Mouse (Mus musculus): ENCODE measurements around the gene Hipk4.
A peak's percentile ranks its signal among the peaks of the same experiment; 100 is the strongest.

Hipk4 gene

DNA sequence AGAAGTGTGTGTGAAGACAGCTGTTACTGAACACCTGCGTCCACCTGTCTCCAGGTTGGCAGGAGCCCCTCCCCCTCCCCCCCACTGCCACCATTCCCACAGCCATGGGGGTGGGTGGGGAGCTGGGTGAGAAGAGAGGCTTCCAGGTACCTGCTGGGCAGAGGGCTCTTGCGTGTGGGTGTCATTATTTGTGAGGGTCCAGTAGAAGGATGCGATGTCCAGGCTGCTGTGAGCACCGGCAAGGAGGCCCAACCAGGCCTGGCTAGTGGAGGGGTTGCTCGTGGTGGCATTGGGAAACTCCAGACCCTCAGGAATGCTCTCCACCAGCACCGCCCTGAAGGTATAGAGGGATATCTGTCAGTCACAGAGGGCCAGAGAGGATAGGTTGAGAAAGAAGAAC, 17.9 kb downstream of the Hipk4 start:
- DNase-seq (ENCODE audit: low spot score), result no peak

GRCm38 (mm10) chr7:27541431-27541830, 18.4 kb downstream of the Hipk4 start:
- DNase-seq (ENCODE audit: low spot score), result peak; percentile 90

- DNase-seq (ENCODE audit: low spot score), result no peak
These were observed 18.9 kb downstream of the Hipk4 start for GRCm38 (mm10) chr7:27541922-27542321.

DNA sequence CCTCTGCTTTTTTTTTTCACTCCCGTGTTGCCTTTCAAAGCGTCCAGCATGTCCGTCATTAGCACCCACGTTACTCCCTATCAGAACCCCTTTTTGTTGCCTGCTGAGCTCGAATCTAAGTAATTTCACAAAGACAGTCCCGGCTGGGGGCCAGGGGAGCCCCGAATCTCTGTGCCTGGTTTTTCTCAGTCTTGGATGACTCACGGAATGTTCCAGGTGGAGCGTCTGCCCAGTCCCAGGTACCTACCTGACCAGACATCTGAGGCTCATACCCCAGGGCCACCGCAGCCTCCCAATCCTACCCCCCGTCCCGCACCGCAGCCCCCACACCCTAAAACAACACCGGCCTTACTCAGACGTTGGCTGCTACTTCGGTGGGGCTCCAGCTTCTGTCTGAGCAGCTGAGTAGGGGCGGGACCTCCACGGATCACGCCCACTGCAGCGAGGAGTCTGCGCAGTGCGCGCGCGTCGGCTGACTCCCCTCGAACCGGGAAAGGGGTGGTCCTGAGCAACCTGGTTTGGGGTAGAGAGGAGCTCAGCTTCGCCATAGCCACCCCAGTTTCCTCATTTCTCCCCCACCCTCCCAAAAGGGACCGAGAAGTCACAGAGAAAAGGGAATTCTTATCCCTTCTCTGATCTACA, 19.4 kb downstream of the Hipk4 start:
- DNase-seq (ENCODE audit: low spot score), result peak; percentile 81

DNA sequence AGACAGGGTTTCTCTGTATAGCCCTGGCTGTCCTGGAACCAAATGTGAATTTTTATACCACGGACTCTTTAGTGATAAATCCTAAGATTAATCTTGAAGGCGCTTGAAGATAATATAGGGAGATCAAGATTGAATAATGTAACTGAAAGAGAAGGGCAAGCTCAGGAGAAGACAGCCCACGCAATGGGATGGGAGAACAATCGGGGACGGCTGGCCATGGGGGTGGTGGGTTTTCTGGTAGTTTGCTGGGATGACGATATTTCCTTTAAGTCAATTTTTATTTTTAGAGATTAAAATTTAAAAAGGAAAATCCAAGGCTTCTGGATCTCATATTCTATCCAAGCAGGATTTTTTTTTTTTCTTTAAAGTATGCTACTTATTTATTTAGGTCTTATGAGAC, 20.0 kb downstream of the Hipk4 start:
- DNase-seq (ENCODE audit: low spot score), result no peak

- DNase-seq (ENCODE audit: low spot score), result no peak
These were observed 20.8 kb downstream of the Hipk4 start for GRCm38 (mm10) chr7:27543851-27544250.

DNA sequence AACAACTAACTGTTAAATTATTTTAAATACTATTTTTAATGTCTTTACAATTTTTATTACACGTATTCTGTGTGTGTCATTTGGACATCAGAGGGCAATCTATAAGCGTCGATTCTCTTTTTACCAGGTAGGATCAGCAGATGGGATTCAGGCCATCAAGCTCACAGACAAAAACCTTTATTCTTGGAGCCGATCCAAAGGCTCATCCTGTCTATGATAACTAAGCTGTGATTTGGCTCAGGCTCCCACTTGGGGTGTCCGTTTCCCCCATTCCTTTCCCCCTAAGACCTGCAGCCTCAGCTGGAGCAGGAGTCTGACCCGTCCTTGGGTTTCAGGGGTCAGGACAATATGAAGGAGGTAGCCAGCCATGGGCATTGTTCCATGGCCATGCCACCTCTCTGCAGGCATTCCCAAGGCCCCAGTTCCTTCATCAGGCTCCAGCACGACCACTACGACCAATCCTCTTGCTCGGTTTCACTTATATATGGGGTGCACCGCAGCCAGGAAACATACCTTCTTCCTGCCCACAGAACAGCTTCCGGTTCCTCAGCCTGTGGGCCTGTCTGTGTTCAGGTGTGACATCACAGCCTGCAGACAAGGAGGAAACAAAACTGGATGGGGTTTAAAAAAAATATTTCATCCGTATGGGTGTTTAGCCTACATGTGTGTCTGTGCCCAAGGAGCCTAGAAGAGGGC, 21.8 kb downstream of the Hipk4 start:
- no peak for DNase-seq (ENCODE audit: low spot score)

GRCm38 (mm10) chr7:27549597-27549996, 26.5 kb downstream of the Hipk4 start:
- DNase-seq (ENCODE audit: low spot score), result no peak

DNA sequence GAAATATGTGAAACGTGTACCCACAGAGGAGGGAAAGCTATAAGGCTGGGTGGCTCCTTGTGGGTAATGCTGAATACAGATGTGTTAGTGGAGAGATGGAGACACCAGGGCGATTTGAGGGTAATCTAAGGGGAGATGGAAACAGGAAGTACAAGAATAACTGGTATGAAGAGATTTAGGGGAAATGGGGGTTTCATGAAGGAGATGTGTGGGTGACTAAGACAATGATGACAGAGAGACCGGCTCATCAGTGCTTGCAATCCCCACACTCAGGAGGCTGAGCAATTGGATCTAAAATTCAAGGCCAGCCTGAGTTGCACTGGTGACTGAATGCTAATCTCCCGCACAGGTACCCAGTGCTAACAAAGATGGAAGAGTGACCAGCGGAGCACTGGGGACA, 29.0 kb downstream of the Hipk4 start:
- DNase-seq (ENCODE audit: low spot score), result no peak

GRCm38 (mm10) chr7:27552931-27553513, 30.0 kb downstream of the Hipk4 start, which contains the start of the genes Pld3 and 2310022A10Rik:
Gene Pld3 (minus strand): TSS chr7:27553218.
Gene 2310022A10Rik (plus strand): TSS chr7:27553233.
- DNase-seq (ENCODE audit: low spot score), result peak; percentile 97

GRCm38 (mm10) chr7:27560291-27560887, 37.3 kb downstream of the Hipk4 start:
- no peak for DNase-seq (ENCODE audit: low spot score)

GRCm38 (mm10) chr7:27560978-27561377, 37.9 kb downstream of the Hipk4 start:
- DNase-seq (ENCODE audit: low spot score), result no peak

- no peak for DNase-seq (ENCODE audit: low spot score)
These were observed 46.6 kb downstream of the Hipk4 start for GRCm38 (mm10) chr7:27569580-27570224.

DNA sequence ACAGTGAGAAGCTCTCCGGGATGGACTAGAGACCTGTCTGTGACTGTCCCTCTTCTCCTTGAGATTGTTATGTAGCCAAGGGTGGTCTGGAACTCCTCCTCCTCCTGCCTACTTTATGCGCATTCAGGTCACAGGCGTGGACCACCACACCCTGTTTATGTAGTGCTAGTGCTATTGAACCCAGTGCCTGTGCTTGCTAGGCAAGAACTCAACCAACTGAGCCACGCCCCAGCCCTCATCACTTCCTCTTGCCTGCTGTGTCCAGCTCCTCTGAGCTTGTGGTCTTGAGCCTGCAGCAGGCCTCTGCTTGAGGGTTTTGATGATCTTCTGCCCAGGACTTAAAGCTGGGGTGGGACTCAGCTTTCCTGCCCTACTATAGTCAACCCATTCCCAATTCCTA, 49.1 kb downstream of the Hipk4 start:
- no peak for DNase-seq (ENCODE audit: low spot score)

- DNase-seq (ENCODE audit: low spot score), result no peak
These were observed 51.2 kb downstream of the Hipk4 start for GRCm38 (mm10) chr7:27574124-27574880.

DNA sequence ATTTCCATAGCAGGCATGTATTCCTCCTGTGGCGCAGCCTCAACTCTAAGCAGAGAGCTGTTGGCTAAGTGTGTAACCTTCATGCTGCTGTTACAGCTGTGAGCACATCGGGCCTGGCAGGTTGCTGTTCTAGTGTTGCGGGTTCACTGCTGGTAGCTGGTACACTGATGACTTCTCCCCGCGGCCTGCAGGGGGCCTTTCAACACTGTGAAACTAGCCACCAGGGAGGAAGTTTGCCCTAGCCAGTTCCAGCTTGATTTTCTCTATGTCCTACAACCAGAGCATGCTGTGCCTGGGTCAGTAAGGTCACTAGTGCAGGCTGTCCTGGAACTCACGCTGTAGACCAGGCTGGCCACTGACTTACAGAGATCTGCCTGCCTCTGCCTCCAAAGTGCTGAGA, 53.8 kb downstream of the Hipk4 start:
- DNase-seq (ENCODE audit: low spot score), result no peak

- DNase-seq (ENCODE audit: low spot score), result no peak
These were observed 54.5 kb downstream of the Hipk4 start for GRCm38 (mm10) chr7:27577589-27577988.

- DNase-seq (ENCODE audit: low spot score), result no peak
These were observed 55.4 kb downstream of the Hipk4 start for GRCm38 (mm10) chr7:27578465-27578864.

DNA sequence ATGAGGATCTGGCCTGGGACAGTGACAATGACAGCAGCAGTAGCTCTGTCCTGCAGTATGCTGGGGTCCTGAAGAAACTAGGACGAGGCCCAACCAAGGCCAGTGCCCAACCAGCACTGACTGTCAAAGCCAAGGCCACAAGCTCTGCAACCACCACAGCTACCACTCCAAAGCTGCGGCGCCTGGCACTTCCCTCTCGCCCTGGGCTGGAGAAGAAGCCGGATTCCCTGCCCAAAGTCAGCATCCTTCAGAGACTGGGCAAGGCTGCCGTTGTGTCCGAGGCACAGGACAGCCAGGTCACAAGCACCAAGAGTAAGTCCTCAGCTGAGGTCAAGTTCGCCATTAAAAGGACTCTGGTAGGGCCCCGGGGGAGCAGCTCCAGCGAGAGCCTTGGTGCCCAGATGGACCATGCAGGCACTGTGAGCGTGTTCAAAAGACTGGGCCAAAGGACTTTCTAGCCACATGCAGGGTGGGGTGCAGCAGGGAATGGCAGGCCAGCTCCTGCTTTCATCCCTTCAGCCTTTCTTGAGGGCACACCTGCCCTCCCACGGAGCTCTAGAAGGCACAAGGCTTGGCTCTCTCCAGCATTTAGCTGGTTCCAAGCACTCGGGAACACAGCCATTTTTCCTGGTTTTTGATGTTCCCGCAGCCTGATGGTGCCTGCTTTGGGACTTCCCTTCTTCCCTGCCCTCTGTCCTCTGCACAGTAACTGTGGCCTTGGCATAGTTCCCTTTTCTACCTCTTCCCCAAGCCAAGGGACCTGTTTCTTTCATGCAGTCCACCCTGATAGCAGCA, 57.5 kb downstream of the Hipk4 start:
- no peak for DNase-seq (ENCODE audit: low spot score)

Measured in left cerebral cortex, adult 11 months (tissue).